Mouse (Mus musculus): Measurements from ENCODE around the gene Olfr1014. TPM values are rescaled to one million over a fixed set of nuclear protein-coding genes. Genes with fewer than 3 reads are reported as not detected.

Olfr1014 gene
- polyA plus RNA-seq, 1 experiment from 2014 or later = not detected

Other genes starting within 250 kb of the Olfr1014 start
- not detected in 2 replicates for gene Olfr996, start 193.5 kb upstream of the Olfr1014 start, polyA plus RNA-seq (2015; fragmentation: Nextera tagmentation; extraction: Ambion mirVana)
- gene Olfr998, start 183.8 kb upstream of the Olfr1014 start, polyA plus RNA-seq (2015; fragmentation: Nextera tagmentation; extraction: Ambion mirVana) = not detected in 2 replicates
- not detected in 2 replicates for gene Olfr1000, start 160.8 kb upstream of the Olfr1014 start, polyA plus RNA-seq (2015; fragmentation: Nextera tagmentation; extraction: Ambion mirVana)
- gene Olfr1002, start 122.0 kb upstream of the Olfr1014 start, polyA plus RNA-seq (2015; fragmentation: Nextera tagmentation; extraction: Ambion mirVana) = not detected in 2 replicates
- not detected in 2 replicates for gene Olfr154, start 108.3 kb upstream of the Olfr1014 start, polyA plus RNA-seq (2015; fragmentation: Nextera tagmentation; extraction: Ambion mirVana)
- not detected in 2 replicates for gene Olfr1006, start 93.9 kb upstream of the Olfr1014 start, polyA plus RNA-seq (2015; fragmentation: Nextera tagmentation; extraction: Ambion mirVana)
- gene Olfr1008, start 83.3 kb upstream of the Olfr1014 start, polyA plus RNA-seq (2015; fragmentation: Nextera tagmentation; extraction: Ambion mirVana) = not detected in 2 replicates
- gene Olfr1009, start 57.3 kb upstream of the Olfr1014 start, polyA plus RNA-seq (2015; fragmentation: Nextera tagmentation; extraction: Ambion mirVana) = not detected in 2 replicates
- gene Olfr1012, start 9.9 kb upstream of the Olfr1014 start, polyA plus RNA-seq (2015; fragmentation: Nextera tagmentation; extraction: Ambion mirVana) = not detected in 2 replicates
- not detected in 2 replicates for gene Olfr1013, start 5.6 kb upstream of the Olfr1014 start, polyA plus RNA-seq (2015; fragmentation: Nextera tagmentation; extraction: Ambion mirVana)
- gene Olfr1015, start 9.3 kb downstream of the Olfr1014 start, polyA plus RNA-seq (2015; fragmentation: Nextera tagmentation; extraction: Ambion mirVana) = not detected in 2 replicates
- gene Olfr1016, start 29.8 kb downstream of the Olfr1014 start, polyA plus RNA-seq (2015; fragmentation: Nextera tagmentation; extraction: Ambion mirVana) = not detected in 2 replicates
- not detected in 2 replicates for gene Olfr1018, start 45.8 kb downstream of the Olfr1014 start, polyA plus RNA-seq (2015; fragmentation: Nextera tagmentation; extraction: Ambion mirVana)
- not detected in 2 replicates for gene Olfr1019, start 72.8 kb downstream of the Olfr1014 start, polyA plus RNA-seq (2015; fragmentation: Nextera tagmentation; extraction: Ambion mirVana)
- not detected in 2 replicates for gene Olfr1020, start 74.3 kb downstream of the Olfr1014 start, polyA plus RNA-seq (2015; fragmentation: Nextera tagmentation; extraction: Ambion mirVana)
- not detected in 2 replicates for gene Olfr1022, start 95.9 kb downstream of the Olfr1014 start, polyA plus RNA-seq (2015; fragmentation: Nextera tagmentation; extraction: Ambion mirVana)
- not detected in 2 replicates for gene Olfr1023, start 112.9 kb downstream of the Olfr1014 start, polyA plus RNA-seq (2015; fragmentation: Nextera tagmentation; extraction: Ambion mirVana)
- gene Olfr1024, start 132.3 kb downstream of the Olfr1014 start, polyA plus RNA-seq (2015; fragmentation: Nextera tagmentation; extraction: Ambion mirVana) = not detected in 2 replicates
- gene Olfr1025-ps1, start 142.5 kb downstream of the Olfr1014 start, polyA plus RNA-seq (2015; fragmentation: Nextera tagmentation; extraction: Ambion mirVana) = not detected in 2 replicates
- gene Olfr1026, start 148.8 kb downstream of the Olfr1014 start, polyA plus RNA-seq (2015; fragmentation: Nextera tagmentation; extraction: Ambion mirVana) = not detected in 2 replicates
- gene Olfr1028, start 177.7 kb downstream of the Olfr1014 start, polyA plus RNA-seq (2015; fragmentation: Nextera tagmentation; extraction: Ambion mirVana) = not detected in 2 replicates
- gene Olfr1029, start 201.2 kb downstream of the Olfr1014 start, polyA plus RNA-seq (2015; fragmentation: Nextera tagmentation; extraction: Ambion mirVana) = not detected in 2 replicates
- not detected in 2 replicates for gene Olfr1030, start 206.6 kb downstream of the Olfr1014 start, polyA plus RNA-seq (2015; fragmentation: Nextera tagmentation; extraction: Ambion mirVana)
- gene Olfr1031, start 217.6 kb downstream of the Olfr1014 start, polyA plus RNA-seq (2015; fragmentation: Nextera tagmentation; extraction: Ambion mirVana) = not detected in 2 replicates
- gene Olfr1032, start 232.8 kb downstream of the Olfr1014 start, polyA plus RNA-seq (2015; fragmentation: Nextera tagmentation; extraction: Ambion mirVana) = not detected in 2 replicates
- gene Olfr1033, start 247.9 kb downstream of the Olfr1014 start, polyA plus RNA-seq (2015; fragmentation: Nextera tagmentation; extraction: Ambion mirVana) = 2.2 and 2.3 TPM in 2 replicates